Mouse (Mus musculus) CD8-positive naive resting alpha-beta T cell, adult 2 months (primary cell): ENCODE data around the gene Erich2.
"Not testable (repeated sequence)": the region's sequence is repeated elsewhere in the genome, so short reads cannot be mapped to it uniquely, and the experiment has no call there.

Experiments used
- DNase-seq, 2 experiments: peaks; one replicate each; pipeline ENCODE4 v3.0.0; 2022; ENCODE audit warnings: low read depth in 2 of 2, low spot score in 2 of 2

The Erich2 gene

DNA sequence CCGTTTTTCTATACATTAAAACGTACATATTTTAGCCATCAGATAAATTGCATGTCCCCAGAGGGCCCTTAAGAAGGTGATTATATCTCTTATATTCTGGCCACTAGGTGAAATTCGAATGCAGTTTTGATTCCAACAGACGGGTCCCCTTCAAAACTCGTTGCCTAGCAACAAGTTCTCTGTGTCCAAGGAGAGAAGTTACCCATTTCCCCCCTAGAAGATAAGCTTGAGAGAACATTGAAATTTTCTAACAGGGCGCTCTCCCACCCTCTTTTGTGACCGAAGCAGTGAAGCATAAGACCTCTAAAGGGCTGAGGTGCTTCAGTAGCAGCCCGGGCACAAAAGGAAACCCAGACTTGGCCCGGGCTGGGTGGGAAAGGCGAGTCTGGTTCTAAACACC, at the start of gene Erich2:
Gene Erich2, plus strand, starts transcription at position 324 of the 400 bp plus-strand sequence.
- no peak for DNase-seq

GRCm38 (mm10) chr2:70463606-70464005, 45.0 kb upstream of the Erich2 start:
- DNase-seq = no peak

GRCm38 (mm10) chr2:70471136-70471535, 37.5 kb upstream of the Erich2 start:
- no peak for DNase-seq

DNA sequence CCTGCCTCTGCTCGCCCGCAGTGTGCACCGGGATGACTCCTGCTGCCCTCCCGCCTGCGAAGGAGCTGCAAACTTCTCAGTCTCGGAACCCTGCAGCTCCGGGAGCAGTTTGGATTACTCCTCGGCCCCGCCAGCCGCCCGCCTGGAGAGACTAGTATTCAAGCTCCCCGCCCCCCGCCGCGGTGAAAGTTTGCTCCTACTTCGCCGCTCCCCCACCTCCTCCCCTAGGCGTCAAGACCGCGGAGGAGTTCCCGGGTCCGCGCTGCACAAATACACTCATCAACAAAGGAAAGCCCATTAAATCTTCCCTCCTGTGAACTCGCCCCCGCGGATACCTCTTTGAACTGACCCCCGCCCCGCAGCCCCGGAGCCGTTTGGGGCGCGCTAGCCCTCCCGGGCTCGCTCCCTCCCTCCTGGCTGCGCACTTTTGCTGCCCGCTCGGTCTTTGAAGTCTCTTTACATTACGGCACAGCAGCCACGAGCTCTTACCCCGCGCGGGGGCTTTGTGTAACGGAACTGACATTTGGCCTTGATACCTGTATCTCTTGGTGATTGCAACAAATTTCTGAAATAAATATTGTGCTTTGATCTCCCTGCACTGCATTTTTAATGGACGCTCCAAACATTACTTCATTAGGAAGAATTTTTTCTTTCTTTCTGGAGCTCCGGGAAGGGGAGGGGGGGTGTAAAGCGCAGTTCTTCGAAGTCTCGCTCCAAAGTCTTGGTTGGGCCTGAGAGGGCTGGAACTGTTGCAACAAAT, 36.6 kb upstream of the Erich2 start:
- DNase-seq = no peak

- DNase-seq = no peak
Observed at GRCm38 (mm10) chr2:70497715-70498318, 10.8 kb upstream of the Erich2 start.

GRCm38 (mm10) chr2:70503436-70503835, 5.2 kb upstream of the Erich2 start:
- DNase-seq = no peak

DNA sequence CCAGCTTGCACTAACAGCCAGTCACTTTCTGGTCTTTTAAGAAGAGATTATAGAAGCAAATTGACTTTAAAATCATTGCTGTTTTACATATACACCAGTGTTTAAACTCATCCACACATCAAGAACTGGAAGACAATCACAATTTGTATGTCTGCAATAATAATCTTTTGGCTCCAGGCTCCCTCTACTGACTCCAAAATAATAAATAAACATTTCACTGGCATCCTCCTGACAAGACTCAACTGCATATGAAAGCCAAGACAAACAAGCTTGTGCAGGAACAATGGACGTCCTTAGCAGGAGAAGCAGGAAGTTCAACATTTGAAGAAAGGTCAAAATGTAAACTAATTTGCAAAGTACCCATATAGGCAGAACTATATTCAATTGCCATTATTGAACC, 3.4 kb upstream of the Erich2 start:
- DNase-seq = no peak

DNA sequence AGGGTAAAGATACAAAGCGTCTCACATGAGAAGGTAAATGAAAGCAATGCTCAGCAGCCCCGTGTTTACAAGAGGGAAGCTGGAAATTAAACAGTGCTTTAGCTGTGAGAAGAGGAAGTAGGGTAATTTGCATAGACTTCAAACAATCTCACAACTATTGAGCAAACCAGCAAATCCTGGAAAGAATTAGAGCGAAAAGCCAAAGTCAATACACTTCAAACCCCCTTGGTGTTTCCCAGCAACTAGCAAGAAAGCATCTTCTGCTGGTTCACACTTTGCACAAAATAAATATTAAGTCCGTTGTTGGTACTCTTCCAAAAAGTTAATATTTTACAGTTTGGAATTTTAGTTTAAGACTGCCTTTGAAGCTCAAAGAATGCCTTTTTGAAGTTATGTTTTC, 2.7 kb upstream of the Erich2 start:
- no peak for DNase-seq

- no peak for DNase-seq
Observed at GRCm38 (mm10) chr2:70506372-70506771, 2.2 kb upstream of the Erich2 start.

DNA sequence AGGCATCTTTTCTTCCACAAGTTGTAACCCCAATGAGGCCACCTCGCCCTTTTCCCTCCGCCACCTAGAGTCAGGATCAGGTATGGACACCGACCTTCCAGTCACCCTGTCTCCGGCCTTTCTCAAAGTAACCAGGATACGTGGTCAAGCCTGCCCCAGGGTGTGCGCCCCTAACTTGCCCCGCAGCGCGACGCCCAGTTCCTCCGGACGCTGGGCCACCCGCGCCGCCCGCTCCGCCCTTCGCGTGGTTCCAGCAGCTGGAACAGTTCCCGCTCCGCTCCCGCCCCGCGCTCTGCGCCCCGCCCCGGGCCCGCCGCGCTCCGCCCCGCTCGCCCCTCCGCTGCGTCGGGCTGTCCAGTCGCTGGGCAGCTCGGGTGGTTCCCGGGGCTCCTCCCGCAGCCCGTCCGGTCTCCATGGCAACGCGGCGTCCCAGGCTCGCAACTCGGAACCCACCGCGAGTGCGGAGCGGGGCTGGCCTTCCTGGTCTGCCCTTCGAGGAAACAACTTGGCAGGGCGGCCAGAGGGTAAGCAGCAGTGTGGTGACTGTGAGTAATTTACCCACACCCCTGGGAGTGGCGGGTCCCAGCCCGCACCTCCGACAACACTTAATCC, 508 bp downstream of the Erich2 start:
- peak in 1 of 2 experiments; percentile 1 for DNase-seq

- DNase-seq = not testable (repeated sequence)
Observed at GRCm38 (mm10) chr2:70538283-70538682, 29.7 kb downstream of the Erich2 start.

- no peak for DNase-seq
Observed at GRCm38 (mm10) chr2:70550671-70551070, 42.1 kb downstream of the Erich2 start.

DNA sequence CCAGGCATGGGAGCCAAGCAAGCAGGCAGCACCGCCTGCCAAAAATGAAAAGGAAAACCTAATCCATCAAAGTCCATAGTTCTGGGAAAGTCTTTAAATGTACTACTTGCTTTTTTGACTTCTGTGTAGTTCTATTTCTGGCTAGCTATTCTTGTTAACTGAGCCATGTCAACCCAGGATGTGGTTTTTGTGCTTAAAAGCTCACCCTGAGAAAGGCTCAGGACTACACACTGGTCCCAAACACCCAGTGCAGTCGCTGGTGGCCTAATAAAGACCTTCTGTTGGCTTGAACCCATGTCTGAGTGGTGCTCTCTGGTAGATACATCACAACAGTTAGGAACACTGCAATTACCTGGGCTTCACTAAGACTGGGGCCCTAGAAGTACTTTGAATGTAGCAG, 42.8 kb downstream of the Erich2 start:
- no peak for DNase-seq

DNA sequence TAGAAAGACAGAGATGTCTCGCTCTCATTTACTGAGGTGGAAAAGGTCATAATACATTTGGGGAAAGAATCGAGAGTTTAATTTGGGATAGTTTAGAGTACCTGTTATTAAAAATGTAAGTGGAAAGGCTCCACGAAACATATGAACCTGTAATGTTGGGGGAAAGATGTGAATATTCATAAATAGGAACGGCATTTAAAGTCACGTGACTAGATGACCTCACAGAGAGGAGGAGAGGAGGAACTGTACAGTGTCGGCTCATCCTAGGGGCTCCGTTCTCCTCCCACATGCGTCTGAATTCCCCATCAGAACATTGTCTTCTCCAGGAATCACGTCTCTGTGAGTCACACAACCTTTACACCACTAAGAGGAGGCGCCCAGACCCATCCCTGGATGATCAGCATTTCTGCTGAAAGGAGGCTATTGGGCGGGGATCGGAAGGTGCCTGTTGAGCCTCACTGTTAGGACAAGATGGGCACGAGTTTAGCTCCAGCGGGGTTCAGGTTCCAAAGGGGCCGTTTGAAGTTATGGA, 43.5 kb downstream of the Erich2 start:
- DNase-seq = no peak

GRCm38 (mm10) chr2:70552772-70553171, 44.2 kb downstream of the Erich2 start, which contains the start of gene Gad1:
Gad1 (plus strand) TSS chr2:70553072.
- no peak for DNase-seq

DNA sequence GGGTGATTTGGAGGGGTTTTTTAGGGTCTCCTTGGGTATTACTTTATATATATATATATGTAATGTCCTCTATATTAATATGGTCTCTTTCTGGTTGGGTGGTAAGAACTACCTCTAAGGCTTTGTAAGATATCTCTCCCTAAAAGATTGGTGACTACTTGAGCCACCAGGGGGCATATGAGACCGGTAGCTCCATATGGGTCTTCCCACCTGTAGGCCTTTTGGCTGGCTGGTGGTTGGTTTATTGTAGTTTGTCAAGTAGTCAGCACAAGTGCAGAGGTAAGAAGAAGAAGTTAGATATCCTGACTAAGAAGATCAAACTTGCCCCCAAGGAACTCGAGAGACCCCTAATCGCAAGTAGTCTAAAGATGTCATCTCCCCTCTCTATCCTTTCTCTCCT, 45.2 kb downstream of the Erich2 start:
- no peak for DNase-seq

- peak; percentile 40 to 66 for DNase-seq
Observed at GRCm38 (mm10) chr2:70558112-70558842, 49.7 kb downstream of the Erich2 start.

GRCm38 (mm10) chr2:70558843-70559451, 50.3 kb downstream of the Erich2 start:
- DNase-seq = no peak

- DNase-seq = peak; percentile 27 to 62
Observed at GRCm38 (mm10) chr2:70559520-70559919, 50.9 kb downstream of the Erich2 start.

DNA sequence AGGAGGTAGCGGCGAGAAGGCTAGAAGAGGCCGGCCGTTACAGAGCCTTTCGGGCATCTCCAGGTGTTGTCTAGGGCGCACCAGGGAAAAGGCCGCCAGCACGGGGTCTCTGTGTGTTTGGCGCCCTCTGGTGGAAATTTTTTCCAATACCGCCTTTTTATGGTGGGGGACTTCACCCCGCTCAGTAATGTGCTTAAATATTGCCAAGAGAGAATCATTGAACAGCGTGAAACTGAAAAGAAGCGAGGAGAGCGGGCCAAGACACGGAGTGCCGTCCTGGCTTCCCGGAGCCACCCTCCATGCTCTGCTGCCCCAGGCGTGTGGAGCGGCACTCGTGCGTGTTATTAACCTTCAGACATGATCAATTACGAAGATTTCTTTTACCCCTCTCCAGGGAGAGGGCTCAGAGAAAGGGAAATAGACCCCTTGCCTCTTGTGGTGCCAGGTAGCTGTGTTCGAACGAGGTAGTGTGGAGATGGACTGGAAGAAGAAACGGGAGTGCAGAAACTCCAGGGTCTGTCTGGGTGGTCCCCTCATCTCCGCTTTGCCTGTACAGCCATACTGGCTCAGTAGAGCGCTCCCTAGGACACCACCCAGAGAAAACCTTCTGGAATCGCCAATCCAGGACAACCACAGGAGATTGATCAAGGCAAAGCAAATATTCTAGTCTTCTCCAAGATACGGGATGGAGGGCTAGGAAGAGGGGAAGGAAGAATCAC, 52.6 kb downstream of the Erich2 start:
- DNase-seq = peak; percentile 11 to 24
